Mouse (Mus musculus) fibroblast of lung, adult 2 months (primary cell): ENCODE results near the gene Ptprz1.
"Not testable (repeated sequence)": the region's sequence is repeated elsewhere in the genome, so short reads cannot be mapped to it uniquely, and the experiment has no call there.

Source experiments
- DNase-seq: peaks from one replicate; pipeline ENCODE4 v3.0.0-alpha.2; 2011; ENCODE audit warnings: low read depth

The Ptprz1 gene

GRCm38 (mm10) chr6:23003152-23003551, 127.8 kb downstream of the Ptprz1 start:
- no peak for DNase-seq

GRCm38 (mm10) chr6:23014988-23015613, 139.8 kb downstream of the Ptprz1 start:
- no peak for DNase-seq

GRCm38 (mm10) chr6:23028251-23028650, 152.9 kb downstream of the Ptprz1 start:
- DNase-seq = no peak

GRCm38 (mm10) chr6:23048836-23049235, 173.5 kb downstream of the Ptprz1 start:
- no peak for DNase-seq

- DNase-seq = no peak
These were observed 180.4 kb downstream of the Ptprz1 start for GRCm38 (mm10) chr6:23055734-23056133.

GRCm38 (mm10) chr6:23076060-23076459, 200.8 kb downstream of the Ptprz1 start:
- no peak for DNase-seq

GRCm38 (mm10) chr6:23078273-23078672, 203.0 kb downstream of the Ptprz1 start:
- no peak for DNase-seq

- DNase-seq = no peak
These were observed 204.8 kb downstream of the Ptprz1 start for GRCm38 (mm10) chr6:23079991-23080680.

- DNase-seq = no peak
These were observed 209.5 kb downstream of the Ptprz1 start for GRCm38 (mm10) chr6:23084587-23085421.

GRCm38 (mm10) chr6:23089292-23089691, 214.0 kb downstream of the Ptprz1 start:
- not testable (repeated sequence) for DNase-seq

GRCm38 (mm10) chr6:23090346-23091055, 215.2 kb downstream of the Ptprz1 start:
- DNase-seq = not testable (repeated sequence)
